Mouse (Mus musculus) stomach, embryonic 14.5 days (tissue): Measurements from ENCODE around the gene Rint1. TPM values are rescaled to one million over a fixed set of nuclear protein-coding genes. Genes with fewer than 3 reads are reported as not detected.
A peak's percentile ranks its signal among the peaks of the same experiment; 100 is the strongest.
"Not testable (repeated sequence)": the region's sequence is repeated elsewhere in the genome, so short reads cannot be mapped to it uniquely, and the experiment has no call there.

Source experiments
- ATAC-seq: fragments of 200-750 bp; cut with Nextera tagmentation; 2 replicates; pipeline ENCODE4 v1.8.0; 2017; ENCODE audit warnings: low read depth, moderate TSS enrichment; ENCODE audit not compliant: insufficient number of reproducible peaks, insufficient read depth, low FRiP score
- H3K27ac ChIP-seq: fragments of 300-500 bp; sonication (generic); 2 replicates; pipeline ENCODE4 v1.5.1; 2014; ENCODE audit warnings: mild to moderate bottlenecking, low read length, moderate library complexity, mixed read lengths
- H3K27me3 ChIP-seq: fragments of 300-500 bp; sonication (generic); 2 replicates; pipeline ENCODE4 v1.6.1; 2014; ENCODE audit warnings: low read length, control low read depth, mixed read lengths; ENCODE audit not compliant: control insufficient read depth, insufficient read depth
- H3K36me3 ChIP-seq: fragments of 300-500 bp; sonication (generic); 2 replicates; pipeline ENCODE4 v1.6.1; 2014; ENCODE audit warnings: mild to moderate bottlenecking, control low read depth, low read length, moderate library complexity, mixed read lengths; ENCODE audit not compliant: control insufficient read depth, insufficient read depth
- H3K4me1 ChIP-seq: fragments of 300-500 bp; sonication (generic); 2 replicates; pipeline ENCODE4 v1.6.1; 2014; ENCODE audit warnings: low read length, control low read depth, mixed read lengths; ENCODE audit not compliant: control insufficient read depth, insufficient read depth
- H3K4me2 ChIP-seq: fragments of 300-500 bp; sonication (generic); replicated peaks from 2 replicates; pipeline ENCODE4 v1.6.1; 2014; ENCODE audit warnings: low read depth, low read length, control low read depth
- H3K4me3 ChIP-seq: fragments of 300-500 bp; sonication (generic); 2 replicates; pipeline ENCODE4 v1.5.1; 2014; ENCODE audit warnings: low read depth, low read length, control low read depth
- H3K9ac ChIP-seq: fragments of 300-500 bp; sonication (generic); replicated peaks from 2 replicates; pipeline ENCODE4 v1.6.1; 2014; ENCODE audit warnings: low read depth, mild to moderate bottlenecking, control low read depth, low read length, moderate library complexity, mixed read lengths
- H3K9me3 ChIP-seq: fragments of 300-500 bp; sonication (generic); 2 replicates; pipeline ENCODE4 v1.6.1; 2016; ENCODE audit warnings: low read depth, low read length, control low read depth; ENCODE audit not compliant: control insufficient read depth
- WGBS: fragments of 180-500 bp; shearing (Covaris S2); extraction: QIAGEN DNeasy Blood & Tissue Kit; methylation state at CpG from one replicate; pipeline ENCODE4 v1.1.7; 2014; 5-methylcytosine and 5-hydroxymethylcytosine counted together
- polyA plus RNA-seq: library from polyadenylated mRNA; unstranded; fragments of >200 nt; fragmentation: Nextera tagmentation; extraction: Ambion mirVana; gene quantifications from 2 replicates; pipeline ENCODE4 v1.2.1, GENCODE M21; 2014

The Rint1 gene
- polyA plus RNA-seq, 1 experiment from 2014 or later = 35.6 TPM

- ATAC-seq = no peak
- Histone ChIP-seq H3K4me2 (no peak overlapping the region), H3K4me1 (0 out of 2 replicates have a peak, but pooled peaks cover 3% of the 10 kb centered on the region), H3K4me3 (no peak overlapping the region), H3K27ac (no peak overlapping the region), H3K9me3 (no peaks in the 10 kb centered on the region), H3K36me3 (peaks cover 29% of the 10 kb centered on the region), H3K27me3 (no peaks in the 10 kb centered on the region), H3K9ac (no peak overlapping the region)
- WGBS = 93% methylated on average over 2 of the region's 2 CpGs
These were observed 5.2 kb downstream of the Rint1 start for GRCm38 (mm10) chr5:23792726-23793125.

- no peak for ATAC-seq
- Histone ChIP-seq H3K27me3 (no peaks in the 10 kb centered on the region), H3K4me1 (no peaks in the 10 kb centered on the region), H3K9ac (no peak overlapping the region), H3K4me3 (no peak overlapping the region), H3K4me2 (no peak overlapping the region), H3K36me3 (peaks cover 69% of the 10 kb centered on the region), H3K27ac (no peak overlapping the region), H3K9me3 (no peaks in the 10 kb centered on the region; the same call in 1 of the 2 replicates)
- WGBS = 89% methylated on average over 5 of the region's 5 CpGs
These were observed 27.3 kb downstream of the Rint1 start for GRCm38 (mm10) chr5:23814841-23815240.

- no peaks in the 10 kb centered on the region for H3K27me3 ChIP-seq
- no peak overlapping the region for H3K4me3 ChIP-seq
- no peak overlapping the region for H3K27ac ChIP-seq
- H3K4me2 ChIP-seq = no peak overlapping the region
- no peaks in the 10 kb centered on the region for H3K4me1 ChIP-seq
- no peak for ATAC-seq
- no peak overlapping the region for H3K9ac ChIP-seq
- WGBS = 91% methylated on average over 15 of the region's 15 CpGs
- no peaks in the 10 kb centered on the region; the same call in 1 of the 2 replicates for H3K9me3 ChIP-seq
- H3K36me3 ChIP-seq = peaks cover 60% of the 10 kb centered on the region
These were observed 29.2 kb downstream of the Rint1 start for GRCm38 (mm10) chr5:23816681-23817080.

GRCm38 (mm10) chr5:23822306-23822705 lies 34.8 kb downstream of the Rint1 start:
- Histone ChIP-seq H3K36me3 (peaks cover 19% of the 10 kb centered on the region; the same call in 1 of the 2 replicates), H3K27me3 (no peaks in the 10 kb centered on the region), H3K4me1 (no peaks in the 10 kb centered on the region), H3K27ac (no peak overlapping the region), H3K4me3 (no peak overlapping the region), H3K9me3 (no peaks in the 10 kb centered on the region), H3K9ac (no peak overlapping the region), H3K4me2 (no peak overlapping the region)
- no peak for ATAC-seq
- WGBS = 73% methylated on average over 11 of the region's 11 CpGs

GRCm38 (mm10) chr5:23824171-23824733 lies 36.7 kb downstream of the Rint1 start:
- 78% methylated on average over 8 of the region's 8 CpGs for WGBS
- H3K4me1 ChIP-seq = no peaks in the 10 kb centered on the region
- ATAC-seq = no peak
- H3K9me3 ChIP-seq = no peaks in the 10 kb centered on the region
- no peak overlapping the region for H3K27ac ChIP-seq
- no peaks in the 10 kb centered on the region for H3K27me3 ChIP-seq
- no peak overlapping the region for H3K4me2 ChIP-seq
- H3K4me3 ChIP-seq = no peak overlapping the region
- H3K9ac ChIP-seq = no peak overlapping the region
- H3K36me3 ChIP-seq = peaks cover 8% of the 10 kb centered on the region; the same call in 1 of the 2 replicates

GRCm38 (mm10) chr5:23826321-23827004 lies 39.0 kb downstream of the Rint1 start:
- no peaks in the 10 kb centered on the region for H3K4me1 ChIP-seq
- WGBS = 32% methylated on average over 11 of the region's 11 CpGs
- ATAC-seq = no peak

GRCm38 (mm10) chr5:23830897-23831752 lies 43.6 kb downstream of the Rint1 start:
- Histone ChIP-seq H3K27me3 (0 out of 2 replicates have a peak, but pooled peaks cover 3% of the 10 kb centered on the region), H3K9ac (no peak overlapping the region), H3K9me3 (no peaks in the 10 kb centered on the region), H3K36me3 (no peaks in the 10 kb centered on the region), H3K4me1 (no peaks in the 10 kb centered on the region), H3K4me2 (no peak overlapping the region; the same call in 1 of the 2 replicates), H3K4me3 (peak overlapping the region; percentile 12; the same call in 1 of the 2 replicates), H3K27ac (no peak overlapping the region)
- no peak for ATAC-seq
- 44% methylated on average over 58 of the region's 58 CpGs for WGBS

More at GRCm38 (mm10) chr5:23826321-23827004, 39.0 kb downstream of the Rint1 start:
- H3K27ac ChIP-seq = no peak overlapping the region
- H3K36me3 ChIP-seq = no peaks in the 10 kb centered on the region
- H3K27me3 ChIP-seq = no peaks in the 10 kb centered on the region
- no peak overlapping the region for H3K9ac ChIP-seq
- no peaks in the 10 kb centered on the region for H3K9me3 ChIP-seq
- no peak overlapping the region for H3K4me2 ChIP-seq
- H3K4me3 ChIP-seq = no peak overlapping the region

- not testable (repeated sequence) for H3K9me3 ChIP-seq, H3K27ac ChIP-seq, H3K27me3 ChIP-seq, H3K4me2 ChIP-seq, H3K9ac ChIP-seq, ATAC-seq, H3K4me1 ChIP-seq, H3K36me3 ChIP-seq, H3K4me3 ChIP-seq
- WGBS = 67% methylated on average over 1 of the region's 1 CpGs
These were observed 48.2 kb downstream of the Rint1 start for GRCm38 (mm10) chr5:23835691-23836090.
